Mouse (Mus musculus): ENCODE measurements at regions not wholly inside any gene's neighbourhood (a gene's known extent, or its start where the extent isn't known, plus 50 kb on each side); places are given as distances from the start of the nearest gene placed in this dataset.
A peak's percentile ranks its signal among the peaks of the same experiment; 100 is the strongest.

DNA sequence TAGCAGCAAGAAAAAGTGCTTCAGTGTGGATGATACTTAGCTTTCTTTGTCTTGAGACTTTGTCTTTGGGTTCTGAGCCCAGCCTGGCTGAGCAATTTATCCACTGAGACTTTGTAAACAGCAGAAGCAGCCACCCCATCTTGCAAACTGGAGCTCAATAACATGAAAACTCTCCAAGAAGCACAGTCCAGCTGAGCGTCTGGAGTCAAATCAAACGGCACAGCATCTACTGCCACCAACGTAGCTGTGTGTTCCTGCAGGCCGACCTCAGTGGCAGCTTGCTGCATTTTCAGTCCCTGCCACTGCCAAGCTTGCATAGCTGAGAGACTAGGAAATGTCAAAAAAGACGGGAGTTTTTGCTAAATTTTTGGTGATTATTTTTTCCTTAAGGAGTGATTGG lies 68.8 kb upstream of the Galnt17 start:
- Histone ChIP-seq H3K9ac (no peak overlapping the region), H3K36me3 (no peaks in the 10 kb centered on the region), H3K4me3 (no peak overlapping the region), H3K9me3 (no peaks in the 10 kb centered on the region), H3K27me3 (no peaks in the 10 kb centered on the region), H3K4me1 (no peaks in the 10 kb centered on the region), H3K27ac (no peak overlapping the region), H3K4me2 (no peak overlapping the region)
- ATAC-seq (ENCODE audit: insufficient number of reproducible peaks, low FRiP score, low TSS enrichment, low read depth): no peak
- 65% methylated on average over 5 of the region's 5 CpGs for WGBS

DNA sequence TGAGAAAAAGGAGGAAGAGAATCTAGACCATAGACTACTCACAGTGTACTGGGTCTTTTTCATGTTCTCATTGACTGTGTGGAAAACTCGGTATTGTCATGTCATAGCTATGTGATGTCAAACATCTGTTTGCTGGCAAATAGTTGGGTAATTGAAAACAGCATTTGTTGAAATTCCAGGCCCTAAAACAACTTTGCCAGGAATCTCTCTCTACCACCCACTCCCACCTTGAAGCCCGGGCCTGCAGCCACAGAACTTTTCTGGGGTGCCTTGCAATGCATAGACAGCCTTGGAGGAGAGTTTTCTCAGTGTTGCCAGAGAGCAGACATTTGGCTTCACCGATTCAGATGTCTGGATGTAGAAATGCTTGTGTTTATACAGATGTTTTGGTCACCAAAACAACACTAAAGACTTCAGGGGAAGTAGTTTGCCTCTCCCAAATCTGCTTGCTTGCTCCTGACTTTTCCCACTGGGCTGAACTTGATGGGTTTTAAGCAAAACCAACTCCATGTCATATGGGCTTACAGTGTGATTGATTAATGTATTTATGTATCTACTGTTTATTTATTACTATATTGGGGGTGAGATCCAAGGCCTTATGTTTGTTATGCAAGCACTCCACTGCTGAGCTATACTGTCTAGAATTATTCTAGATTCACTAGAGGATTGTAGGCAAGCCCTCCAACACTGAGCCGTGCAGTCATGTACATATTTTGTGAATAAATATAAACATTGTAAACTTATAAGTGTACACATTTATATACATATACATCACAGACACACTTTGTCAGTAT lies 63.2 kb upstream of the Galnt17 start:
- Histone ChIP-seq H3K9ac (no peak overlapping the region), H3K4me1 (no peaks in the 10 kb centered on the region), H3K4me3 (no peak overlapping the region), H3K9me3 (no peaks in the 10 kb centered on the region), H3K36me3 (no peaks in the 10 kb centered on the region), H3K27me3 (no peaks in the 10 kb centered on the region), H3K4me2 (no peak overlapping the region), H3K27ac (peak overlapping the region; percentile 43)
- peak; percentile 44; the same call in 1 of the 2 replicates for ATAC-seq (ENCODE audit: insufficient number of reproducible peaks, low FRiP score, low TSS enrichment, low read depth)
- WGBS: 38% methylated on average over 4 of the region's 4 CpGs

DNA sequence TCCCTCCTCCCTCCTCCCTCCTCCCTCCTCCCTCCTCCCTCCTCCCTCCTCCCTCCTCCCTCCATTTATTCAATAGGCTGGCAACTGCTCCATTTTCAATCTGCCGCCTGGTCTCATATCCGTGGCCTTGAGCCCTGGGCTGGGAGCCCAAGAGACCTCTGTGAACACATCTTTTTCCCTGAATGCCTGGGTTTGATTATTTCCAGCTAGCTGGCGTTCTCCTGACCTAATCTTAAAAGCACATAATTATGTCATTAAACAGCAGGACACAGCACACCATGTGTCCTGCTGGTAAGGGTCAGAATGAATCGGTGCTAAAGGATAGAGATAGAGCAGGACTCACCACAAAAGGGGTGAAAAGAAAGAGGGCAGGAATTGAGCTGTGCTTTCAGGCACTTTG lies 59.2 kb upstream of the Galnt17 start:
- Histone ChIP-seq H3K9ac (no peak overlapping the region), H3K27ac (no peak overlapping the region)
- WGBS: 22% methylated on average over 4 of the region's 4 CpGs

DNA sequence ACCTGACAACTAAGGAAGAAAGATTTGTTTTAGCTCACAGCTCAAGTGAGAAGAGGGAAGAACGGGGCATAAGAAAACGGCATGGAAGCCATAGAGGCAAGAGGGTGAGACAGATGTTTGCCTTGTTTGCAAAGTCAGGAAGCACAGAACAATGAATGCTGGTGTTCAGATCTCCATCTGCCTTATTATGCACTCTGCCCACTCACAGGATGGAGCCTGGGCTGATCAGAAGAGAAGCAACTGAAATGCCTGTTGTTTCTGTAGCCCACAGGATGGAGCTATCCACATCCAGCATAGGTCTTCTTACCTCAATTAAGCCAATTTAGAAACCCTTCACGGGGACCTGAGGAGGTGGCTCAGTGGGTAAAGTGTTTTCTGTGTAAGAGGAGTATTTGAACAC lies 51.5 kb upstream of the Galnt17 start:
- H3K9ac ChIP-seq: no peak overlapping the region
- H3K27me3 ChIP-seq: no peaks in the 10 kb centered on the region
- H3K27ac ChIP-seq: no peak overlapping the region
- no peak for ATAC-seq (ENCODE audit: insufficient number of reproducible peaks, low FRiP score, low TSS enrichment, low read depth)
- no peak overlapping the region for H3K4me2 ChIP-seq
- H3K4me1 ChIP-seq: no peaks in the 10 kb centered on the region
- H3K4me3 ChIP-seq: no peak overlapping the region
- no peaks in the 10 kb centered on the region for H3K36me3 ChIP-seq
- H3K9me3 ChIP-seq: no peaks in the 10 kb centered on the region
- 87% methylated on average over 3 of the region's 3 CpGs for WGBS

More for the DNA sequence above, 59.2 kb upstream of the Galnt17 start:
- no peak for ATAC-seq (ENCODE audit: insufficient number of reproducible peaks, low FRiP score, low TSS enrichment, low read depth)
- no peaks in the 10 kb centered on the region for H3K27me3 ChIP-seq
- no peak overlapping the region for H3K4me3 ChIP-seq
- H3K4me1 ChIP-seq: no peaks in the 10 kb centered on the region
- H3K36me3 ChIP-seq: no peaks in the 10 kb centered on the region
- no peak overlapping the region for H3K4me2 ChIP-seq
- no peaks in the 10 kb centered on the region for H3K9me3 ChIP-seq
